Mouse (Mus musculus): Measurements from ENCODE around the gene Map4k4.

Map4k4 gene

DNA sequence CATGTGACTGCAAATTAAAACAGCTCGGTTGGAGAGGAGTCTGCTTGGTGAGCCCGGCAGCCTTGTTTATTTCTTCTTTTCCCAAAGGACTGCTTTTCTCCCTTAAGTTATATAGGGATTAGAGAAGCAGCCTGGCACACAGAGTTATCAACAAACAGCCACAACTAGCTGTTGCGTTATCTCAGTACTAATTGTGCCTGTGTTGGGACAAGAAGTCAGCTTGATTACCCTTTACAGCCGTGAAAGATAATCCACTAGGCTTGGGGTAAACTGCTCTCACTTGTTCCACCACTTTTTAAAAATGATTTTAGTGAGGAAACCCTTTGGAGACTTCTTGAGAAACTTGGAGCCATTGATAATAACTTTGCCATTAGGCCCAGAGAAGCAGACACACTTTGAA is 36.9 kb downstream of the Map4k4 start:
- DNase-seq: no peak

DNA sequence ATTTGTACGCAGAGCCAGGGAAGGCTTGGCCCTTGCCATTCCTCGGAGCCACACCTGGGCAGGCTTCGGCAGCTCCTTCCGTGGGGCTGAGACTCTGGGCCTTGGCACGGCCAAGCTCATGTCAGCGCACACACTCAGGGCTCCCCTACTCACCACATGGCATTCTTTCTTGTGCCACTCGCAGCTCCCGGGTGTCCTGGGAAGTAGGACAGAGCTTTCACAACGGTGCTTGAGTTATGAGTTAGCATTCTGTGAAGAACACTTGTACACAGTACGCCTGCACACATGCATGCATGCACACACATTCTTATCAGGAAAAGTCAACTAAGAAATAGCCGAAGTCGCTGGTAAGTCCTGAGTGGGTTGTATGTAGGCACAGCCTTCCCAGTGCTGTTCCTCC is 38.7 kb downstream of the Map4k4 start:
- no peak for DNase-seq

DNA sequence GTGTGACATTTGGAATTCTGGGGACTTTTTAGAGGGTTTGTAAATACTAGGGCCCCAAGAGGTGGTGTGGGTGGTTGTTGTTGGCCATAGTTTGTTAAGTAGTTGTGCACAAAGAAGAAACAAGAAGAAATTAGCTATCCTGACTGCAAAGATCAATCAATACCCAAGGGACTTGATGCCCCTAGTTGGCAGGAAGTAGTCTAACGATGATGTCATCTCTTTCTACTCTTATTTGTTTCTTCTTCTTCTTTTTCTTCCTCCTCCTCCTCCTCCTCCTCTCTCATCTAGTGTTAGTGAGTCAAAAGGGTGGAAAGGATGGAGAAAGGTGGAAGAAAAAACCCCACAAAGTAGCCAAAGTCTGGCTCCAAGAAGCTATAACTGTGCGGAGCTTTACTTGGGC is 39.6 kb downstream of the Map4k4 start:
- no peak for DNase-seq

DNA sequence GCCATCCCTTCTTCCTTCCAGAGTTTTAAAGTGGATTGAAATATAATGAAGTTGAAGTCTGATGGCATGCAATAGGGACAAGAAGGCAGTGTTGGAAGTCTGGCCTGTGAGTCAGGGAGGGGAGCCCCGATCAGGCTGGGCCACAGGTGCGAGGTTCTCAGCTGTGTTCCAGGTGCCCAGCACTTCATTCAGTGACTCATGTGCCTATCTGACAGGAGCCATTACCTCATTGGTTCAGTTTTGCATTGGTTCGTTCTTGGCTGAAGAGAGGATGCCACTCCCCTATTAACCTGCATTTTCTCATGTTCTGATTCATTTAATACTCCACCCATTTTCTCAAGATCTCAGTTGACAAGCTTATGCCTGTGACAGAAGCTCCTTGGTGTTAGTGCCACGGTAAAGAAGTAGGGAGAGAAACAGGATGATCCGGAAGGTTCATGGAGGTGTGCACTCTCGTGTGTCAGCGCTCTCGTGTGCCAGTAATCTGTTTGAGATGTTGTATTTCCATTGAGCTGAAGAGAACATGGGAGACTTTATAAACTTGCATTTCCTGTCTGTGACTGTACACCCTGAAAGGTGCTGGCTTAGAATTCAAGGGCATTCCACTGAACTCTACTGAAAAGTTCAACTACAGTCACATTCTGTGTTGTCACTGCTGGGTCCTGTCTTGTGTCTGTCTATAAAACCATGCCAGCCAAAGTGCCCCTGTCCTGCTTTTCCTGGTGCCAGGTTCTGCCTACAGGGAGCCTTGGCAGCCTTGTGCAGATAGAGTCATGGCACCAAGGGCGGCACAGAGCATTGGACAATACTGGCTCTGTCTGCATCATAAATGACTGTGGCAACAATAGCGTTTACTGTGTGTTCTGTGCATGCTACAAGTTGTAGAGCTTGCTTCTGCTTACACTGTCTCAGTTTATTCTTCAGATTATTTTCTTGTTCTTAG is 40.8 kb downstream of the Map4k4 start:
- no peak for DNase-seq

DNA sequence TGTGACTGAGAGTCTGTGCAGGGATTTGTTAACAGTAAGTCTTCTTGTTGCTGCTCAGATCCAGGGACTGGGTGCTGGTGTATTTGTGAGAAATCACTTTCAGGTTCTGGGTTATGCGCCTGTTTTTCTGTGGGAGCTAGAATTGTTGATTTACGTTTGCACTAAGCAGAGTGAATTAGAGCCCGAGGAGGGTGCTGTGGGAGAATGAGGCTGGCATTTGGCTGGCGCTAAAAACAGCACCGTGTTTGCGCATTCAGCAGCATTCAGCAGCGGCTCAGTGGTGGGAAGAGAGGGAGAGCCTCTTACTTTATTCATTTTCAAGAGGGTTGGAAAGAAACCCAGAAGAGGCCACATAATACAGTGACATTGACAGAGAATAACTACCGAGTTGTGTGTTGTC is 42.2 kb downstream of the Map4k4 start:
- DNase-seq: no peak

DNA sequence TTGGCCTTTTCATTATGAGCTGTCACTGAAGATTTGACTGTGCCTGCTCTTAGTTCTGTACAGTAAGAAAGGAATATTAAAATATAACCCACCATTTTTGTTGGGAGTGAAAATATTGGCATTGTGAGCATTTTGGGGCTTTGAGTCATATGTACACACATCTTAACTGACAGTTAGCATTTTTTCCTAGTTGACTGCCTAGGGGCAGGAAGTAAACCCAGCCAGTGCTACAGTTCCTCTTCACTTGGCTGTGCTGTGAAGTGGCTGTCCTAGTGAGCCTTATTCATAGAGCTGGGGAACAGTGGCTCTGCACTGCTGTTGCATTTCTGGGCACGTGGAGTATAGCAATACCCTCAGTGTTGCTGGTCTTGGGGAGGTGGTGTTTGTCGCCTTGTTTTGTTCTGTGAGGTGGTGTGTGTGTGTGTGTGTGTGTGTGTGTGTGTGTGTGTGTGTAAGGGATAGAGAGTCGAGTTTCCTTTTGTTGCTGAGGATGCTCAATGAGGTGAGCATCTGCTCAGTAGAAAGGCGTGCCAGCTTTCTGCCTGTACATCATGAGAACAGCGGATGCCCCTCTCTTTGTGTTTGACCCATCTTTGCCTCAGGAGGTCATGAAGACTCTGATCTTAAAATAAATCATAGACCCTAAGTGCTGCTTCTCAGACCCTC is 43.7 kb downstream of the Map4k4 start:
- no peak for DNase-seq

DNA sequence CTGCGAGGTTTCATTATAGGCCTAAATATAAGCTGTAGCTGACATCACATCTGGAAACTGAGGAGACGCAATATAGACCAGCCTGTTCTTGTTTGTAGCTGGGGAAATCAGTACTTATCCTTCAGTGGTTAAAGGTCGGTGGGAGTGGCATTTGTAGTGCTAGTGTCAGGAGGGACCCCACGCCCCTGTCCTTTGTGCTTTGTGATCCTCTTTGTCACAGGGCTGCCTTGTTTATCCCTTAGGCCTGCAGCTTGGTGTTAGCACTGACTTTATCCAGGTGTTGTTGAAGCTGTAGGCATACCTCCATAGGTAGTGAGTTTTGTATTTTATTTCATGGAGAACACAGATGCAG is 44.2 kb downstream of the Map4k4 start:
- no peak for DNase-seq

DNA sequence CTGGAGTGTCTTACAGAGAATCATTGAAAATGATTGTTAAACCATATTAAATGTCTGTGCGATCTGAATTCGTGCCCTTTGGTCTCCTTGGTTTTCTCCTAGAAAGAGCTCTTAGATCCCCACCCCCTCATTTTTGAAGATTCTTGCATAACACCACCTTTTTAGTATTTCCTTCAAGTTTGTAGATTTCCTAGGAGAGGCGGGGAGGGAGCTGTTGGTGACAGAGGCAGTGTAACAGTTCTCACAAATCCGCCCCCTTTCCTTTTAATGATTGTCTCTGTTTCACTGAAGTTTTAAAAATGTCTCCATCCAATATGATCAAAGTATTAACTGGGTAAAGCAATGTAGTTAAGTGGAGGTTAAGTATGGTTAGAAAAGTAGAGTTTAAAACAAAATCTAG is 45.7 kb downstream of the Map4k4 start:
- no peak for DNase-seq

DNA sequence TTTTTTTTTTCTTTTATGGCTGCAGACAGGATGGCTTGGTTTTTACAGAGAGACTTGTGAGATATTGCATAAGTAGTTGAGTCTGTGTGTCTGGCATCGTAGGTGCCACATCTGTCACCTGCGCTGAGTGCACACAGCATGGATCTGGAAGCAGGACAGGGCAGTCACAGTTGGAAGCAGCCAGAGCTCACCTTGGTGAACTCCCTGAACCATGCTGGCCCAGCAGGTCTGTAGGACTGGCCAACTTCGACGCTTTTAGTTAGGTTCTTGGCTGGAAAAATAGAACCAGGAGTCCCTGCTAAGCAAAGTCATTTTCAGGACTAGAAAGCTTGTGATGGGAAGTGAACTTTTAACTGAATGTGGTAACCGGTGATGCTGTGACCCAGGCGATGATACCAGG is 46.5 kb downstream of the Map4k4 start:
- DNase-seq: no peak

DNA sequence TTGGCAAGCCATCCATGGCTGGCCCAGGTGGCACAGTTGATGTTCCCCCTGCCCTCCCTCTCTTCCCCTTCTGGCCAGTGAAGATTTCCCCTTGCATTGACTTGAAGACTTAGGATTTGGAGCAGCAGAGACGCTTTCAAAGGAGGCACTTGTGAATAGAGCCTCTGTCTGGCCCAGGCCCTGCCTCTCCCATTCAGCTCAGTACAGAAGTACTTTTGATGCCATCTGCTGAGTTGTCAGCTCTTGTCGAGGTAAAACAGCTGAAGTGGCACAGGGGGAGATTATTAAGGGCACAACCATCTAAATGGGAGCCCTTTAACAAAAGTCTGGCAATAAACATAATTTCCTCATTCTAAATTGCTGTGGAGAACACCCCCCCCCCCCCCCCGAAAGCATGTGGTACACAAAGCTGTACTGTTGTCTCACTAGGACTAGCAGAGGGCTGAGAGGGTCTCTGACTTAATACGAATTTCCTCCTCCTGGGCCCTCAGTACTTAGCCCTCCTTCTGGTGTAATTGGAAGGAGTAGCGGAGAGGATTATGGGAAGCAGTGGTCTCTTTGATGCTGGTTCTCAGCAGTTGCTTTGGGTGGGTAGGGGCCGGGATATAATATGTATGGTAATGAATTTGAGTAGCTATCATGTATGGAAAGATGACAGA is 47.1 kb downstream of the Map4k4 start:
- no peak for DNase-seq

DNA sequence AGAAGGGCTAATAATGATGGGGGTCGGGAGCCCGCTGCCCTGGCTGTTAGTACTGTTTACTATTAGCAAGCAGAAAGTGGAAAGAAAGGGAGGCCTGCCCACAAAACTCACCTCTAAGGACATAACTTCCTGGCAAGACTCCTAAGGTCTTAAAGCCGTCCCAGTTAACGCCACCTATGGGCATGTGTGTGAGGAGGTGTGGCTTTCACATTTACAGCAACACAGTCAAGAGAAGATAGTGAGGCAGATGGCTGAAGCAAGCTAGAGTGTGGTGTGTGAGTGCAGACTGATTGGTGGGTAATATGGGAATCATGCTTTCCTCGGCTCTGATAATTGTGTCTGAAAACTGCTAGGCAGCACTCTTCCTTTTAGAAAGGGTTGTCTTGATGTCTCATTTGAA is 48.5 kb downstream of the Map4k4 start:
- no peak for DNase-seq

DNA sequence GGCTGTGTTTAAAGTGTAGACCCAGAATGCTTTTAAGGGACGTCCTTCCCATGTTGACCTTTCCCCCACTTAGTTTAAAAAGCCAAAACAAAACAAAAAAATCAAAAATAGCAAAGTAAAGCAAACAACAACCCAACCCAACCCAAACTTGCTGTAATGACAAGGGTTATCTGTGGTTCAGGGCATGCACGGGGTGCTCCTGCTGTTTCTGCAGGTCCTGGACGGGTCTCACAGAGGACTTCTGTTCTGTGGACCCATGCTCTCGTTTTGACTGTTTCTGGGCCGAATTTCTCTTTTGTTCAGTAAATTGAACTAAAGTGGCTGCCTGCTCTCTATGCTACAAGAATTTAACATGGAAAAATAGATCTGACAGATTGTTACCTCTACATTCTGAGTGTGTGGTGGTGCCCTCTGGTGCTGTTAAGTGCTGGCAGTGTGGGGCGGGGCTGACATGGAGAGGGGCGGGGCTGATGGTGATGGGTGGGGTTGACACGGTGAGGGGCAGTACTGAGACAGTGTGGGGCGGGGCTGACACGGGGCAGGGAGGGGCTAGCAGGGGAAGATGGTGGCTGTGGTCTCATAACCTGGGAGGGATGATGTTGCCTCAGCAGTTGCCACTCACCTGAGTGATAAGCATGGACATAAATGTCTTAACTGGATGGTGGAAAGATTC is 49.2 kb downstream of the Map4k4 start:
- DNase-seq: peak; percentile 61 to 72

DNA sequence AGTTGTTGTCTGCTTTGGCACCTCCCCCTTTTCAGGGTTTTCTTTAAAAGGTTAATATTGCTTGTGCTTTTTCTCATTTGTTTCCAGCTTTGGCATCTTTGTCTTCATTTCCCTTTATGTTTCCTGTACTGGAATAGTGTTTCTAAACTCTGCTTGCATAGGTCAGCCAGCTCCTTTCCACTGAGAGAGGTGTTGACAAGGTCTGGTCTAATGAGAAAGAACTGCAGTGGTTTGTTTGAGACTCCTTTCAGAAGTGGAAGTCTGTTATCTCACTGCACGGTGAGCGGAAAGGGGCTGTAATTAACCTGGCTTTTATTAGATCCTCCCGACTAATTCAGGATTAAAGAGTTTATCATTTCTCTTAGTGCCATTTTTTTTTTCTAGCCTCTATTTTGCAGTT is 49.9 kb downstream of the Map4k4 start:
- no peak for DNase-seq

DNA sequence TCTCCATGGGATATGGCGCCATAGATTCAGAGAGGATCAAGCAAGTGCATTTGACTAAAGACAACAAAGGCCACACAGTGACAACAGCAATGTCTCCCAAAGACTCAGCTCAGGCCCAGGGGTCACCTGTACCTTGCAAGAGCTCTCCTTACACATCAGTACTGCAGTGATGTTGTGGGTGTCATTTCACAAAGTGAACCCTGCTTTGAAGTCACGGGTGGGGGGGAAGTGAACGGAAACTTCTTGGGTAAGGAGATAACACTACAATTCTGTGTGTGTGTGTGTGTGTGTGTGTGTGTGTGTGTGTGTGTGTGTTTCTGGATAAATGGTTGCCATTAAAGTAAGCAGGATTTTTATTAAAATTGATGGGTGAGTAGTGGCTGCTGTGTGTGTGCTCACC is 53.9 kb downstream of the Map4k4 start:
- DNase-seq: no peak

DNA sequence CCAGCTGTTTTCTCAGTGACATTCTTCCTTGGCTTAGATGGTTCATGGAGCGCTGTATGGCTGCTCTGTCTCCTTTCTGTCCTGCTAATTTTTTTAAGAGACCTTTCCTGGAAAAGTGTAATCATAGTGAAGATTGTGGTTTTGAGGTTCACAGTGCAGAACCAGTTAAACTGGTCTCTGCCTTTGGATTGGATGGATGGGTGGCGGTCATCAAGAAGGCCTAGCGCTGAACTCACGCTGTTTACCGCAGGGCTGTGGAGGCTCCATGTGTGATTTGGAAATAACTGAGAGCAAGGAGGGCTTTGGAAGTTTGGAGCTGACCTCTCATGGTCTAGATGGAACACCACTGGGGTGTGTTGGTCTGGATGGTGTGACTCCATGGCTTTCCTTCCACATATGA is 56.0 kb downstream of the Map4k4 start:
- no peak for DNase-seq

DNA sequence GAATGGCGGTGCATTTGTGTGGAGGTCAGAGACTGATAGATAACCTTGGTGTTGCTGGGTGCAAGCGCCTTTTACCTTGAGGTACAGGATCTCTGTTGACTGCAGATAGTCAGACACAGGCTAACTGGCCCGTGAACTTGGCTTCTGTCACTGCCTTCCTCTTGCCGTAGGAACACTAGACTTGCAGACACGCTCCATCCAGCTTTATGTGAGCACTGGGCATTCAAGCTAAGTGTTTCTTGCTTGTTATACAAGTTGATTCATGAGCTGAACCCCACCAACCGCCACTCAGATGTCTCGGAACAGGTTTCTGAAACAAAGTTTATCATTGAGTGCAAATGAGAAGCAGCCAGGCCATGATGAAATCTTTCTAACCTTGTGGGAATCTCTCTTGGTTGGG is 57.3 kb downstream of the Map4k4 start:
- no peak for DNase-seq

DNA sequence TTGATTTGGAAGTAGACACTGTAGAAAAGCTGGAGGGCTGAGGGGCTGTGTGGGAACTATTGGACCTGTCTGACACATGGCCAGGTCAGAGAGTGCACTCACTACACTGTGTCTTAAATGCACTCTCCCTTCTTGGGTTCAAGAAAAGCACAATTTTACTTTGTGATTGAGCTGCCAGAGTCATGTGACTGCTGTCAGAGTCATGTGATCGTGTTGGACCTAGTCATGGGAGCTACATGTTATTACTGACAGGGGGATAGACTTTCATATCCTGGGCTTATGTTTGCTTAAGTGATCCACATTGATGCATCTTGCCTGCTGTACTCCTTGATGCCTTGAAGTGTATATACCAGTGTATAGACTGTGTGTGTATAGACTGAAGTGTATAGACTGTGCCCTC is 59.9 kb downstream of the Map4k4 start:
- DNase-seq: no peak

DNA sequence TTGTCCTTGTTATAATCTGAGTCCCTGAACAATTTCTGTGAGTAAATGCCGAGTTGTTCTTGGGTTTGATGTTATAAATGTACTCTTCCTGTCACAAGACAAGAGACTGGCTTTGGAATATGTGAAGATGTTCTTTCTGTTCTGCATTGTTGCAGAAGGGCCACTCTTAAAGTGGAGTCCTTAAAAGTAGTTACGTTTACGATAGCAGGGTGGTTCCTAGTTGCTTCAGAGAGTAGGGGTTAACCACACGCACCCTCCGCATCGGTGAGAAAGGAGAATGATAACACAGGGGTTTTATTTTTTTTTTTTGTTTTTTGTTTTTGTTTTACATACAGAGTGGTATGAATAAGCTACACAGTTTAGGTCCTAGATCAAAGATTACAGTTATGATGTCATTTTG is 60.4 kb downstream of the Map4k4 start:
- no peak for DNase-seq

DNA sequence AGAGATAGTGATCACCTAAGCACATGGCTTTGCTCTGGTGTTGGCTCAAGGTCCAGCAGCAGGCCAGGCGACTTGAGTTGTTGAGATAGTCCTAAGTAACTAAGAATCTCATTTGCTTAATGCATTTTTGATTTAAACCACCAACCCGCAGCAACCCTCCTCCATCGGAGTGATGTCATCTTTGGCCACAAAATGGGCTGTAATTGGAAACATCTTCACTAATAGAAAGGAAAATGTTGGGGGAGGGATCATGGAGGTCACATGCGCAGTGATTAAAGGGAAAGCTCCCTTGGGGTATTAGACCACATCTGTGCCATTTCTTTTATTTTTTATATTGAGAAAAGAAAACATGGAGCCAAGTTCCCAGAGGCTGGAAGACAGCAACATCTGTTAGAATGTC is 61.6 kb downstream of the Map4k4 start:
- DNase-seq: no peak

DNA sequence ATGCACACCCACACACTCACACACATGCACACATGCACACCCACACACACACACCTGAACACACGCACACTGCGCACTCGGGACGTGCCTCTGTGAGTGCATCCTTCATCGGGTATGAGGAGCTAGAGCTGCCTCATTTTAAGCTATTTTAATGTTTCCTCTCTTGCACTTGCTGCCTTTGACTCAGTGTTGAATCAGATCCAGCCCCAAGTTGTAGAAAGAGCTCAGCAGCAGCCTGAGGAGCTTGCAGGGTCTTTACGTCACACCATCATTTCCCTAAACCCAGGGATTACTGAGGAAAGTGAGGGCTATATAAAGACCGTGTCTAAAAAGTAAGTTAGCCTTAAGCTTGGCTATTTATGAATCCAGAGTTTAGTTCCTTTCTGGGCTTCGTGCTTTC is 62.1 kb downstream of the Map4k4 start:
- no peak for DNase-seq

DNA sequence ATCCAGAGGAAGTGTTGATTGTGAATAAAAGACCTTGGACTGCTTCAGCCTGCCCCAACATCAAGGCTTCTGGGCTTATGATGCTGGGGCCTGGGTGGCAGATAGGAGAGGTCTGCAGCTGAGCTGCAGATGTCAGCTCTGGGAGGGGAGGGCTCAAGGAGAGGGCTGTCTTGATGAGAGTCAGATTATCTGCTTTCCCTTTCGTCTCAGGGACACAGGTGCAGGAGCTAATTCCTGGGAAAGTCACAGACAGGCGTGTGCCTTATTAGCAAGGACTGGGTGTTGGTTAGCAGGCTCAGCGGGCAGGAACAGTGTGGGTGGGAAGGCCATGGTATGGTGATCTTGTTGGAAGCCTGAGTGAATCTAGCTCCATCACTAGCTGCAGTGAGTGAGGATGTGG is 63.1 kb downstream of the Map4k4 start:
- DNase-seq: no peak

DNA sequence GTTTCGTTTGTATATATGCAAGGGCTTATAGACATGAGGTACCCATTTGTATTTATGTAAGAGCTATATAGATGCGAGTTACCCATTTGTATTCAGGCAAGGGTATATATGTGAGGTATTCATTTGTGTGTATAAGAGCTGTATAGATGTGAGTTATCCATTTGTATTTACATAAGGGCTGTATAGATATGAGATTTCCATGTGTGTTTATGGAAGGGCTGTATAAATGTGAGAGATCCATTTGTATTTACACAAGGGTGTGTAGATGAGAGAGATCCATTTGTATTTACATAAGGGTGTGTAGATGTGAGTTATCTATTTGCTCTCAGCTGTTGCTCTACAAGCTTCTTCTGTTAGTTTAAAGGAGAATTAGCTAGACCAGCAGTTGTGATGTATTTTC is 63.7 kb downstream of the Map4k4 start:
- DNase-seq: no peak

DNA sequence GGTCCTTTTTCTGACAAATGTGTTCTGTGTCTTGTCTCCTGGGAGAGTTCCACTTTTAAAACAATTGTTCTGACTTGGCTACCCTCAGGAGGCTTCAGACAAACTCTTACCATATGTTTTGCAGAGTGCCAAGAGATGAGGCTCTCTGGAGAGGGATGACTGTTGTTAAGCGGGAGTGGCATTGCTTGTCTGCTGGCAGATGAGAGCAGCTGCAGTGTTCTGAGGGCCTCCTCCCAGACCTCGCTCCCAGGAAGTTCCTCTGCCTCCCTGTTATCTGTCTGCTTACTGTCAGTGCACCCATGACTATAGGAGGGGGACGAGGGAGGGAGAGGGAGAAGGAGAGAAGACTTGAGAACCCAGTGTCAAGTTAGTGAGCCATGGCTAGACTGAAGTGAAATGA is 64.7 kb downstream of the Map4k4 start:
- DNase-seq: no peak

DNA sequence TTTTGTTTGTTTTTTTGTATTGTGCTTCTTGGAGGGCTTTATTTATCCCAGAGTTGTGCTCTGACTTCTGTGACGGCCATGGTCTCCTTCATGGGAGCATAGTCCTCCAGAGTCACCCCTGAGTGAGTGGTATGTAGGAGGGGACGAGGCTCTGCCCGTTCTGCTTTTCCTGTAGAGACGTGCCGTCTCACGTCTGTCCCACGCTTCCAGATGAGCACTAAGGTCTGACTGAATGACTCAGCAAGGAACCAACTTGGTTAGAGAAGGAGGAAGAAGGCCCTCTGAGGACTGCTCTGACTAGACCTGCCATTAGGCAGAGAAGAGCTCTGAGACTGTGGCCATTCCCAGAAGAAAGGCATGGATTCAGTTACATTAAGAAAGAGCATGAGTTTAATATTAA is 68.3 kb downstream of the Map4k4 start:
- no peak for DNase-seq

Measured in kidney, postnatal 4 days (tissue).